Mouse (Mus musculus) embryo, embryonic 9.5 days (tissue): ENCODE data around the gene Ncf2.

Experiments used
- DNase-seq: peaks from one replicate; pipeline ENCODE4 v3.0.0-alpha.2; 2017; ENCODE audit errors: extremely low spot score

Gene Ncf2

GRCm38 (mm10) chr1:152796683-152797263 lies 3.2 kb upstream of the Ncf2 start:
- no peak for DNase-seq

- DNase-seq = no peak
These were observed 1.9 kb upstream of the Ncf2 start for GRCm38 (mm10) chr1:152798125-152798524.

- DNase-seq = no peak
These were observed 711 bp downstream of the Ncf2 start for GRCm38 (mm10) chr1:152800633-152801176.

GRCm38 (mm10) chr1:152804907-152805306 lies 4.9 kb downstream of the Ncf2 start:
- DNase-seq = no peak

- DNase-seq = no peak
These were observed 7.8 kb downstream of the Ncf2 start for GRCm38 (mm10) chr1:152807619-152808391.

GRCm38 (mm10) chr1:152808392-152808680 lies 8.3 kb downstream of the Ncf2 start:
- no peak for DNase-seq

GRCm38 (mm10) chr1:152809541-152810252 lies 9.7 kb downstream of the Ncf2 start:
- DNase-seq = peak; percentile 43

GRCm38 (mm10) chr1:152810533-152811439 lies 10.8 kb downstream of the Ncf2 start:
- no peak for DNase-seq

GRCm38 (mm10) chr1:152815265-152815701 lies 15.3 kb downstream of the Ncf2 start:
- DNase-seq = peak; percentile 70

GRCm38 (mm10) chr1:152817027-152817769 lies 17.2 kb downstream of the Ncf2 start:
- DNase-seq = peak; percentile 55

- DNase-seq = no peak
These were observed 17.8 kb downstream of the Ncf2 start for GRCm38 (mm10) chr1:152817794-152818193.

GRCm38 (mm10) chr1:152819558-152819957 lies 19.6 kb downstream of the Ncf2 start:
- DNase-seq = no peak

GRCm38 (mm10) chr1:152820911-152821695 lies 21.1 kb downstream of the Ncf2 start:
- DNase-seq = no peak

GRCm38 (mm10) chr1:152821746-152822145 lies 21.8 kb downstream of the Ncf2 start:
- no peak for DNase-seq

GRCm38 (mm10) chr1:152824206-152824605 lies 24.2 kb downstream of the Ncf2 start:
- no peak for DNase-seq

GRCm38 (mm10) chr1:152826446-152826845 lies 26.5 kb downstream of the Ncf2 start:
- no peak for DNase-seq

- DNase-seq = no peak
These were observed 28.2 kb downstream of the Ncf2 start for GRCm38 (mm10) chr1:152828168-152828567.

GRCm38 (mm10) chr1:152828637-152829355 lies 28.8 kb downstream of the Ncf2 start:
- DNase-seq = no peak

GRCm38 (mm10) chr1:152830054-152830453 lies 30.1 kb downstream of the Ncf2 start:
- DNase-seq = no peak
